8 mouse cellular contexts compared by ENCODE assay signal in the genomic region with DNA sequence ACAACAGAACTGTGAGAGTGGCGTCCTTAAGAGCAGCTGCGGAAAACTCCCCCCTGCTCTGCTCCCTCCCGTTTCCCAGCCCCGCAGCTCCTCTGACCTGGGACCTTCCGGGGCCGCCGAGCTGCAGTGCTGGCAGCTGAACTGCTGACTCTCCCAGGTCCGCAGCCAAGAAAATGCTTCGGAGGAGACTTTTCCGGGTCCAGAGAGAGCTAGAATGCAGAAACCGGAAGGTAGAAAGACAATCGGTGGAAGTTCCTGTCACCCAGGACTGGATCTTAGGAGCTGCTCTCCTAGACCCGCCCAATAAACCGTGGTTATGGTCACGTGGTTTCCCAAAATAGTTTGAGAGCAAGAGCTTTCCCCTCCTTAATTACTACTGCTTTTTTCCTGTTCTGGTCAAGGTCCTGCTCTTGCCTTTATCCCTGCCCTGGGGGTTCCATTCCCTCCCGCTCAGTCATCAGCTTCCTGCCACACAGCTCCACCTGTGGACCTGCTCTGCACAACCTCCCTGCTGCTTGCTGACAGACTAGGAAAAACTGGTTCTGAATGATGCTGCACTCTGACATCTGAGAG. TPM values are rescaled to one million over a fixed set of nuclear protein-coding genes. Genes with fewer than 3 reads are reported as not detected.
DNase-seq lines count a peak whose midpoint lies in the region; ATAC-seq and TF ChIP-seq lines count a peak whose summit lies in the region.
"Not testable (repeated sequence)": the region's sequence is repeated elsewhere in the genome, so short reads cannot be mapped to it uniquely, and the experiment has no call there.

Gene Zfp947, minus strand, starts transcription at position 469 of the 573 bp plus-strand sequence.

- WGBS in forebrain, embryonic 16.5 days = 0% methylated on average over 16 of the region's 16 CpGs
- WGBS in liver, embryonic 16.5 days (ENCODE audit: insufficient replicate concordance) = under 1% methylated on average over 16 of the region's 16 CpGs
- under 1% methylated on average over 16 of the region's 16 CpGs for WGBS in neural tube, embryonic 11.5 days

- DNase-seq in G1E (ENCODE audit: low spot score) = peak; percentile 8
- peak; percentile 48 for DNase-seq in cerebellum, adult 11-12 months
- peak; percentile 11 for DNase-seq in heart, postnatal 25 days (ENCODE audit: low spot score)
- DNase-seq in kidney, postnatal 4 days = peak; percentile 64 to 72
- DNase-seq in neural tube, embryonic 11.5 days (ENCODE audit: low spot score) = peak; percentile 42
- peak; percentile 59 for DNase-seq in testis, postnatal 10 days (ENCODE audit: low spot score)

- H3K9me3 ChIP-seq in G1E (replicated peaks); forebrain, embryonic 16.5 days (ENCODE audit: control insufficient read depth, low read length); liver, embryonic 16.5 days (replicated peaks; ENCODE audit: control insufficient read depth, low read length); neural tube, embryonic 11.5 days (ENCODE audit: control insufficient read depth, low read length): not testable (repeated sequence)

- not testable (repeated sequence) for H3K4me1 ChIP-seq in G1E (ENCODE audit: insufficient read depth, low read depth, low read length); forebrain, embryonic 16.5 days (replicated peaks; ENCODE audit: control insufficient read depth, insufficient read depth, low read length); liver, embryonic 16.5 days (ENCODE audit: control insufficient read depth, low read depth, low read length); neural tube, embryonic 11.5 days (ENCODE audit: control insufficient read depth, insufficient read depth, low read length)

- intact Hi-C loops in heart, postnatal 25 days (cut with DNase I) = loop anchor here (10.0 kb wide), 1 partner anchor 249 kb away; no protein-coding TSS in a partner anchor

- peak within 1 kb of the TSS; percentile 73 for H3K9ac ChIP-seq in forebrain, embryonic 16.5 days (replicated peaks; ENCODE audit: low read depth, low read length)
- H3K9ac ChIP-seq in liver, embryonic 16.5 days (ENCODE audit: low read depth, low read length) = peak within 1 kb of the TSS; percentile 31; the same call in 1 of the 2 replicates
- H3K9ac ChIP-seq in neural tube, embryonic 11.5 days (ENCODE audit: low read length) = peak within 1 kb of the TSS; percentile 64

- ATAC-seq in G1E (ENCODE audit: extremely low read depth, insufficient number of reproducible peaks, low FRiP score, poor library complexity, severe bottlenecking) = peak; percentile 80
- peak; percentile 90 for ATAC-seq in forebrain, embryonic 16.5 days
- peak; percentile 76 for ATAC-seq in liver, embryonic 16.5 days (ENCODE audit: low read depth)
- ATAC-seq in neural tube, embryonic 11.5 days (ENCODE audit: insufficient read depth, low FRiP score, low TSS enrichment) = peak; percentile 84

- not testable (repeated sequence) for TF ChIP-seq CTCF in G1E (IDR thresholded peaks at IDR 0.05; ENCODE audit: low read depth, low read length)

- H3K27me3 ChIP-seq in G1E (ENCODE audit: insufficient read depth, low read length); forebrain, embryonic 16.5 days (replicated peaks; ENCODE audit: control insufficient read depth, insufficient read depth, low read length); liver, embryonic 16.5 days (ENCODE audit: control insufficient read depth, insufficient read depth, low read depth, low read length); neural tube, embryonic 11.5 days (ENCODE audit: control insufficient read depth, insufficient read depth, low read length): not testable (repeated sequence)

- peak within 1 kb of the TSS; percentile 68 for H3K4me3 ChIP-seq in G1E (ENCODE audit: low read depth, low read length)
- peak within 1 kb of the TSS; percentile 60 for H3K4me3 ChIP-seq in forebrain, embryonic 16.5 days (replicated peaks; ENCODE audit: low read length)
- peak within 1 kb of the TSS; percentile 60 for H3K4me3 ChIP-seq in liver, embryonic 16.5 days (ENCODE audit: low read depth, low read length)
- peak within 1 kb of the TSS; percentile 44 for H3K4me3 ChIP-seq in neural tube, embryonic 11.5 days (ENCODE audit: low read depth, low read length)

- peak within 1 kb of the TSS; percentile 61 for H3K4me2 ChIP-seq in forebrain, embryonic 16.5 days (ENCODE audit: low read length)
- H3K4me2 ChIP-seq in liver, embryonic 16.5 days (ENCODE audit: low read depth, low read length) = peak within 1 kb of the TSS; percentile 49
- H3K4me2 ChIP-seq in neural tube, embryonic 11.5 days (ENCODE audit: low read depth) = peak within 1 kb of the TSS; percentile 44

- not testable (repeated sequence) for H3K27ac ChIP-seq in forebrain, embryonic 16.5 days (ENCODE audit: low read length); liver, embryonic 16.5 days (ENCODE audit: low read length); neural tube, embryonic 11.5 days (ENCODE audit: low read depth, low read length)

- H3K36me3 ChIP-seq in G1E (replicated peaks); forebrain, embryonic 16.5 days (ENCODE audit: control insufficient read depth, insufficient read depth); liver, embryonic 16.5 days (ENCODE audit: control insufficient read depth, insufficient read depth); neural tube, embryonic 11.5 days (ENCODE audit: control insufficient read depth, insufficient read depth, low read length): not testable (repeated sequence)

RNA-seq across cellular contexts. Expression of gene Zfp947, which starts in this region (rescaled TPM):
- total RNA-seq in G1E (2014; fragmentation: Nextera tagmentation) = 2.6 and 3.4 TPM in 2 replicates
- total RNA-seq in G1E (2017) = 5.4 and 5.5 TPM in 2 replicates
- polyA plus RNA-seq in G1E (2012) = 0.08 and 0.23 TPM in 2 replicates
- polyA plus RNA-seq in forebrain, embryonic 16.5 days (2015; fragmentation: Nextera tagmentation; extraction: Ambion mirVana) = 1.9 and 2.0 TPM in 2 replicates
- 1 to 10 TPM; 1.0 to 1.5 TPM for total RNA-seq in heart, postnatal 25 days (2021)
- polyA plus RNA-seq in liver, embryonic 16.5 days (2015; fragmentation: Nextera tagmentation; extraction: Ambion mirVana) = 0.35 and 0.42 TPM in 2 replicates
- 2.0 and 2.1 TPM in 2 replicates for polyA plus RNA-seq in neural tube, embryonic 11.5 days (2014; fragmentation: Nextera tagmentation; extraction: Ambion mirVana)

Comparison
In these comparisons a context has a peak if more than half of its experiments do, and no peak if none do; other contexts are left out.
1. Peak in ATAC-seq, H3K4me3 ChIP-seq, H3K9ac ChIP-seq and H3K4me2 ChIP-seq in liver, embryonic 16.5 days; RNA of the gene not detected or under 1 TPM.
2. DNase-seq: peak in every context shown above with its lines; median percentile 68 in kidney, postnatal 4 days; 59 in testis, postnatal 10 days; 48 in cerebellum, adult 11-12 months; 42 in neural tube, embryonic 11.5 days; 11 in heart, postnatal 25 days; 8 in G1E.